Mouse (Mus musculus) liver, embryonic 14.5 days (tissue): Measurements from ENCODE around the gene Myof. TPM values are rescaled to one million over a fixed set of nuclear protein-coding genes. Genes with fewer than 3 reads are reported as not detected.

Experiments
- ATAC-seq: fragments of 200-750 bp; cut with Nextera tagmentation; 2 replicates; pipeline ENCODE4 v1.8.0; 2017; ENCODE audit warnings: moderate number of reproducible peaks, mild to moderate bottlenecking, moderate library complexity; ENCODE audit not compliant: insufficient read depth
- DNase-seq, 3 experiments: peaks; one replicate each; pipeline ENCODE4 v3.0.0-alpha.2; 2012 to 2013; ENCODE audit warnings: low read depth in 3 of 3, low spot score in 3 of 3
- H3K27ac ChIP-seq: fragments of 300-500 bp; sonication (generic); 2 replicates; pipeline ENCODE4 v1.5.1; 2014; ENCODE audit warnings: moderate library complexity, mild to moderate bottlenecking, control low read depth, inconsistent platforms
- H3K27me3 ChIP-seq: fragments of 300-500 bp; sonication (generic); 2 replicates; pipeline ENCODE4 v1.6.1; 2014; ENCODE audit warnings: mild to moderate bottlenecking, low read length, moderate library complexity; ENCODE audit not compliant: control insufficient read depth, insufficient read depth
- H3K36me3 ChIP-seq: fragments of 300-500 bp; sonication (generic); replicated peaks from 2 replicates; pipeline ENCODE4 v1.6.1; 2014; ENCODE audit warnings: low read depth; ENCODE audit not compliant: control insufficient read depth, insufficient read depth
- H3K4me1 ChIP-seq, 2 experiments: fragments of 200-500 bp in 1 of 2; fragments of 300-500 bp in 1 of 2; sonication (generic) in 1 of 2; replicated peaks; 2 replicates each; pipeline ENCODE4 v1.6.1; 2012 to 2014; ENCODE audit warnings: antibody characterized with exemption in 1 of 2, inconsistent platforms in 1 of 2, low read length in 1 of 2; ENCODE audit not compliant: control insufficient read depth in 2 of 2, insufficient read depth in 2 of 2
- H3K4me2 ChIP-seq: fragments of 300-500 bp; sonication (generic); 2 replicates; pipeline ENCODE4 v1.6.1; 2014; ENCODE audit warnings: low read depth, mild to moderate bottlenecking, control low read depth, moderate library complexity
- H3K4me3 ChIP-seq, 2 experiments: fragments of 200-500 bp in 1 of 2; fragments of 300-500 bp in 1 of 2; sonication (generic) in 1 of 2; 2 replicates each; pipeline ENCODE4 v1.5.1; 2012 to 2014; ENCODE audit warnings: low read depth in 2 of 2, low read length in 2 of 2, mild to moderate bottlenecking in 2 of 2, control low read depth in 1 of 2, inconsistent platforms in 1 of 2, moderate library complexity in 1 of 2; ENCODE audit not compliant: insufficient read depth in 1 of 2
- H3K9ac ChIP-seq: fragments of 300-500 bp; sonication (generic); replicated peaks from 2 replicates; pipeline ENCODE4 v1.6.1; 2014; ENCODE audit warnings: mild to moderate bottlenecking, control low read depth, moderate library complexity
- H3K9me3 ChIP-seq: fragments of 300-500 bp; sonication (generic); 2 replicates; pipeline ENCODE4 v1.6.1; 2016; ENCODE audit warnings: low read length, mixed read lengths; ENCODE audit not compliant: control insufficient read depth
- CTCF ChIP-seq: IDR thresholded peaks from 2 replicates; pipeline ENCODE4 v1.5.1; 2016; ENCODE audit warnings: antibody characterized with exemption, low read depth, control low read depth
- EP300 ChIP-seq: IDR thresholded peaks from 2 replicates; pipeline ENCODE4 v1.6.1; 2016; ENCODE audit warnings: antibody characterized with exemption, low read depth
- WGBS: fragments of 180-500 bp; shearing (Covaris S2); extraction: QIAGEN DNeasy Blood & Tissue Kit; methylation state at CpG from one replicate; pipeline ENCODE4 v1.1.7; 2014; ENCODE audit not compliant: insufficient replicate concordance; 5-methylcytosine and 5-hydroxymethylcytosine counted together
- polyA plus RNA-seq, 2 experiments: library from polyadenylated mRNA; depleted of rRNA in 1 of 2; stranded (reverse) in 1 of 2; unstranded in 1 of 2; fragments of >200 nt; fragmentation: Nextera tagmentation in 1 of 2; extraction: Ambion mirVana in 1 of 2; gene quantifications; 2 replicates each; pipeline versions ENCODE4 v1.2.1 to v1.2.3; 2012 to 2014

Myof gene
- polyA plus RNA-seq, 2 experiments = 1.3 to 2.0 TPM

- Histone ChIP-seq H3K9me3 (no peaks in the 10 kb centered on the region), H3K4me2 (no peak overlapping the region), H3K36me3 (no peaks in the 10 kb centered on the region), H3K27me3 (no peaks in the 10 kb centered on the region), H3K27ac (no peak overlapping the region), H3K4me1 (no peaks in the 10 kb centered on the region), H3K9ac (no peak overlapping the region), H3K4me3 (no peak overlapping the region)
- 46% methylated on average over 5 of the region's 5 CpGs for WGBS
- TF ChIP-seq CTCF (no peak), EP300 (no peak)
- DNase-seq (no peak), ATAC-seq (no peak)
These were observed 39.7 kb upstream of the Myof start for GRCm38 (mm10) chr19:38082931-38083525.

- TF ChIP-seq CTCF (no peak), EP300 (no peak)
- WGBS = 53% methylated on average over 3 of the region's 3 CpGs
- H3K36me3 ChIP-seq = no peaks in the 10 kb centered on the region
- no peak overlapping the region for H3K4me2 ChIP-seq
- H3K27ac ChIP-seq = no peak overlapping the region
- no peak overlapping the region for H3K4me3 ChIP-seq
- no peak overlapping the region for H3K9ac ChIP-seq
- ATAC-seq (no peak), DNase-seq (no peak)
- no peaks in the 10 kb centered on the region for H3K27me3 ChIP-seq
- no peaks in the 10 kb centered on the region for H3K9me3 ChIP-seq
- H3K4me1 ChIP-seq = no peaks in the 10 kb centered on the region
These were observed 38.0 kb upstream of the Myof start for GRCm38 (mm10) chr19:38081361-38081760.

- ATAC-seq = no peak
These were observed 34.6 kb upstream of the Myof start for GRCm38 (mm10) chr19:38077851-38078540.

GRCm38 (mm10) chr19:38076251-38076650 lies 32.9 kb upstream of the Myof start:
- H3K27me3 ChIP-seq = no peaks in the 10 kb centered on the region
- no peak overlapping the region for H3K9ac ChIP-seq
- no peak overlapping the region for H3K27ac ChIP-seq
- no peak for TF ChIP-seq CTCF
- TF ChIP-seq EP300 = no peak
- WGBS = 59% methylated on average over 2 of the region's 2 CpGs
- DNase-seq = no peak
- ATAC-seq = no peak
- no peak overlapping the region for H3K4me2 ChIP-seq
- H3K9me3 ChIP-seq = no peaks in the 10 kb centered on the region
- H3K4me3 ChIP-seq = no peak overlapping the region
- no peaks in the 10 kb centered on the region for H3K4me1 ChIP-seq
- no peaks in the 10 kb centered on the region for H3K36me3 ChIP-seq

More at GRCm38 (mm10) chr19:38077851-38078540, 34.6 kb upstream of the Myof start:
- Histone ChIP-seq H3K36me3 (no peaks in the 10 kb centered on the region), H3K27ac (no peak overlapping the region), H3K4me1 (no peaks in the 10 kb centered on the region), H3K27me3 (no peaks in the 10 kb centered on the region), H3K9ac (no peak overlapping the region), H3K4me2 (no peak overlapping the region), H3K4me3 (no peak overlapping the region), H3K9me3 (no peaks in the 10 kb centered on the region)
- 62% methylated on average over 3 of the region's 3 CpGs for WGBS
- DNase-seq = no peak
- TF ChIP-seq CTCF (no peak), EP300 (no peak)

- DNase-seq = no peak
- ATAC-seq = no peak
- WGBS = 72% methylated on average over 11 of the region's 11 CpGs
- no peak for TF ChIP-seq CTCF
- TF ChIP-seq EP300 = no peak
- H3K36me3 ChIP-seq = no peaks in the 10 kb centered on the region
- H3K9me3 ChIP-seq = no peaks in the 10 kb centered on the region
- H3K4me2 ChIP-seq = no peak overlapping the region
- H3K27me3 ChIP-seq = no peaks in the 10 kb centered on the region
- H3K4me3 ChIP-seq = no peak overlapping the region
- no peak overlapping the region for H3K27ac ChIP-seq
- H3K4me1 ChIP-seq = no peaks in the 10 kb centered on the region
- no peak overlapping the region for H3K9ac ChIP-seq
These were observed 31.7 kb upstream of the Myof start for GRCm38 (mm10) chr19:38075051-38075450.
